Mouse (Mus musculus) ovary, postnatal 36 days (tissue): ENCODE data around the gene Wnk2.

Source experiments
- DNase-seq: peaks from one replicate; pipeline ENCODE4 v3.0.0; 2022; ENCODE audit warnings: low spot score, mixed read lengths

Gene Wnk2

GRCm38 (mm10) chr13:49147858-49148226 lies at the start of gene Wnk2:
TSS of gene Wnk2 (minus strand) at chr13:49148014.
- peak; percentile 76 for DNase-seq

- no peak for DNase-seq
These were observed 49.0 kb upstream of the Wnk2 start for GRCm38 (mm10) chr13:49196766-49197165.

DNA sequence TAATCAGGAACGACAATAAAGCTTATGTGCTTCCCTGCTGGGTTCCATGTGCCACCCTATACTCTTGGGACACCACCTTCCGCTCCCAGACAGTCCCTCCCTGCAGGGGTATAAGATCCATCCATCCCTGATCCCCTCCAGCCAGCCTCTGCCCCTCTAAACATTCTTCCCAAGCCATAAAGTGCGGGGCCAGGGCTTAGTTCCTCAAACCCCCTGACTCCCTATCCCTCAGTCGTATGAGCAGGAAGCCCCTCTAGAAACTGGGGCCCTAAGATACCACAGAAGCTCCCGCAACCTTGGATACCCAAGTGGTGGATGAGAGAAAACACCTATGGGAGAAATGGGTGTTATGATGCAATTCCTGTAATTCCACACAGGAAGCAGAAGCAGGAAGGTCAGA lies 48.4 kb upstream of the Wnk2 start:
- DNase-seq: no peak

- DNase-seq: no peak
These were observed 47.8 kb upstream of the Wnk2 start for GRCm38 (mm10) chr13:49195651-49196050.

DNA sequence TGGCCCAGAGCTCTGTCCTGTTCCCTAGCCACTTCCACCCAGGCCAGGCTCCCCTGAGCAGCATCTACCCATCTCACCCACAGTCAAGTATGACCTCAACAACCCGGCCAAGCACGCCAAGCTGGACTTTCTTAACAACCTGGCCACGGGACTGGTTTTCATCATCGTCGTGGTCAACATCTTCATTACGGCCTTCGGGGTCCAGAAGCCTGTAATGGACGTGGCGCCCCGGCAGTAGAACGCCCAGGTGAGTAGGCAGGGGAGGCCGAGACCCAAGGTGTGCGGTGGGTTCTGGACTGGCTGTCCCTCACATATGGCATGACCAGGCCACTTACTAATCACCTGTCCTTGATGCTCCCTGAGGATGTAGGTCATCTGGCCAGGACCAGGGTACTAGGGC lies 47.0 kb upstream of the Wnk2 start:
- DNase-seq: no peak

DNA sequence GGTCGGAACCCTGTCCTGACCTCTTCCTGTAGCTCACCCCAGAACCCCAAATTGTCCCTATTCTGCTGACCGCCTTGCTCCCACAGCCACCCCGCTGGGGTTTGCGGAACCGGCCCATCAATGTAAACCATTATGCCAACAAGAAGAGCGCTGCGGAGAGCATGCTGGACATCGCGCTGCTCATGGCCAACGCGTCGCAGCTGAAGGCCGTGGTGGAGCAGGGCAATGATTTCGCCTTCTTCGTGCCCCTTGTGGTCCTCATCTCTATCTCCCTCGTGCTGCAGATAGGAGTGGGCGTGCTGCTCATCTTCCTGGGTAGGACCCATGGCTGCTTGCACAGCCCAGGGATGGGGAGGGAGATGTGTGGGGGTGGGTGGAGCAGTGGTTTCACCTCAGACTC lies 45.8 kb upstream of the Wnk2 start:
- DNase-seq: no peak

- DNase-seq: no peak
These were observed 44.5 kb upstream of the Wnk2 start for GRCm38 (mm10) chr13:49192156-49192855.

DNA sequence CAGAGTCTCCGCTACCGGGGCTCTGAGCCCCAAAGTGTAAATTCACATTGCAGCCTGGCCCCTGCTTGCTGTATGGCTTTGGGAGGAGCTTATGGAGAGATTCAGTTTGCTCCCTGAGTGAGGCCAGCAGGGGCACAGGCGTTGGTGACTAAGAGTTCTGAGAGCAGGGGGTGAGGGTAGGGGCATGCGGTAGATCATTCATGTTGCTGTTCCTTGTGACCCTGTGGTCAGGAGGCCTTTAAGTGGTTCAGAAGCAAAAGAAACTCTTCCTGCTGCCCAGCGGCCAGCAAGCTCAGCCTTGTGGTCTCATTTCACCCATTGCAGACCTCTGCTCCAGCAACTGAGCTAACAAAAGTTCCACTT lies 43.8 kb upstream of the Wnk2 start:
- no peak for DNase-seq

DNA sequence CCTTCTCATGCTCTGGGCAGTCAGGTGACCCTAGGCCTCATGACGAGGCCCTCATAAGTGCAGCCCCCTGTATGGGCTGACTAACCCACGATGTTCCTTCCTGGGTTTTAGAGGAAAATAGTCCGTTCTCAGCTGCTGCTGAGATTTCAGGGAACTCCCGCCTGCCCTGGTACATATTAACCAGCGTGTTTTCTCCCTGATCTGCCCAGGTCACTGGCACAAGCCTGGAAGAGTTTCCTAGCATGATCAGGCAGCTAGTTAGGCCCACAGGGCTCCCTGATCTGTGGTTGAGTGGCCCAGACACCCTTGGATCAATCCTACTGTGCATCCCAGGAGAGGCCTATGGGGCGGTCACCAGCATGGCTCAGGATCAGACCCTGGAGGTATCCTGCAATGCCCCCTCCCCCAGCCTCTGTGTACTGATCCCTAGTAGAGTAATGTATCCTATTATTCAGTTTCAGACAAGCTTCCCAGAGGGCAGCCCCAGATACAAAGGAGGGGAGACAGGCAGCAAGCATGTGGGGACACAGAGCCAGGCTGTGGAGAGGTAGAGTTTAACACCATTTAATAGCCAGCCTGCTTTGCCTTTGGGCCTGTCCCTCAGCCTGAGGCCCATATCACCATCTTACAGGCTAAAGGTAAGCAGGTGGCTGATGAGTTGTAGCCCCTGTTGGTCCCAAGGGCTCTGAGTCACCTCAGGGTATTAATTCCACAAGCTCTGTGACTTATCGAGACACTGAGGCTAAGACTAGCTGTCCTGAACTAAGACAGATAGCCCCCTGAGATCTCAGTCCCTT lies 43.3 kb upstream of the Wnk2 start:
- DNase-seq: no peak

DNA sequence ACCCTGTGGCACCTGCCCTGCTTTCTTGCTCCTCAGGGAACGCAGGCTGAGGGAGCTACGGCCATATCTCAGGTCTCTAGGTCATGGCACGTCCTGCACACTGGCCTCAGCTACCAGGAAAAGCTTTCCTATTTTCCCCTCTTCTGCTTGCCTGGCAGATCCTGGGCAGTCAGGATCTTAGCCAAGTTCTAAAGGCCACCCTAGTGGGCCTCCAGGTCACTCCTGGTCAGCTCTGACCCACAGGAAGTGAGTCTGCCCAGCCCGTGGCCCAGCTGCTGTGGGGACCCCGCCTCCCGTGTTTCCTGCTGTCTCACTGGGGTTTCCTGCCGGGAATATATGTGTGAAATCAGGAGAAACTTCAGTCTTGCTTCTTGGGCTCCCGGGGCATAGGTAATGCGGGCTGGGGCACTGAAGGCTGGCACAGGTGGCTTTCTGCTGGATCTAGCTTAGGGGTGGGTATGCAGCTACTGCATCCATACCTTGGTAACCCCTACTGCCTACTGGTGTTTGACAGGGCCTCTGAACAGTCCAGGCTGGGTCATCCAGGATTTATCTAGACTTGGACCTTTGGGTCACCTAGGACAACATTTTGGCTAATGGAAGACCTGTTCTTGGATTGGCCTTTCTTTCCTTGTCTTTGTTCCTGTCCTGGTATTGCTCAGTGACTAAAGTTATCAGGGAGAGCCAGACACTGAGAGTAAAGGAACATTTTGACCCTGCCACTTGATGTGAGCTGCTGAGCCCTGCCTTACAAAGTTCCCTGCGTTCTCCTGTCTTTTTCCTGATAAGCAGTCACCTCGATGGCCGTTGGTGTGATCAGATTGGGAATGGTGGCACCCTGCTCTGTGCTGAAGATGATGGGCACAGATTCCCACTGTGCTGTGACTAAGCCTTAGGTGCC lies 42.4 kb upstream of the Wnk2 start:
- no peak for DNase-seq

- DNase-seq: no peak
These were observed 41.1 kb upstream of the Wnk2 start for GRCm38 (mm10) chr13:49188966-49189360.

DNA sequence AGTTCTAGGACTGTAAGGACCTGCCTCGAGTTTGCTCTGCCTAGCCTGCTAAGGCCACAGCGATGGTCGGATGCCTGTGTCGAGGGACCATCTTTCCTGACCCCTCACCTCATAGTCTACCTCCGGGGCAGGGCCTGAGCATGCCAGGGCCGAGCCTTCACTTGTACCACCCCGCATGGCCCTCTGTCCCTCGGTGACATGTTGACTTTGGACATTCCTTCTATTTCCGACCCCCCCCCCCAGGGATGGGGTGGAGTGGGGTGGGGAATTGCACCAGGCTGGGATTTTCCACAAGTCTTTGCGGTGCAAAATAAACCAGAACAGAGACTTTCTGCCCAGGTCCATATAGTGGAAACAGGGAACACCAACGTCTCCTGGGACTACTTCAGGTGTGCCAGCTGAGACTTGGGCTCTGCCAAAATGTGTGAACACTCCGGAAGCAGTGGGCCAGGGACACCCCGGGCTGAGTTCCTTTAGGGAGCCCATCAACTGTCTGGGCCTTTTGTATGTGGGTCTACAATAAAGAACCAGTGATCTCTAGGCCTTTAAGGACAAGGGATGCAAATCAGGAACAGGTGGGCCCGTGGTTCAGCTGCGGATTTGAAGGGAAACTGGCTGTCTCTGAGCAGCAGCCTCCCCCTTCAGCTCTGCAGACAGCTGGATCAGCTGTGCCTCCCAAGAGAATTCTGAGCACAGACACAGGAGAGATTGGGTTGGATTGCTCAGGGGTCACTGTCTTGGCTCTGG lies 40.6 kb upstream of the Wnk2 start:
- no peak for DNase-seq

DNA sequence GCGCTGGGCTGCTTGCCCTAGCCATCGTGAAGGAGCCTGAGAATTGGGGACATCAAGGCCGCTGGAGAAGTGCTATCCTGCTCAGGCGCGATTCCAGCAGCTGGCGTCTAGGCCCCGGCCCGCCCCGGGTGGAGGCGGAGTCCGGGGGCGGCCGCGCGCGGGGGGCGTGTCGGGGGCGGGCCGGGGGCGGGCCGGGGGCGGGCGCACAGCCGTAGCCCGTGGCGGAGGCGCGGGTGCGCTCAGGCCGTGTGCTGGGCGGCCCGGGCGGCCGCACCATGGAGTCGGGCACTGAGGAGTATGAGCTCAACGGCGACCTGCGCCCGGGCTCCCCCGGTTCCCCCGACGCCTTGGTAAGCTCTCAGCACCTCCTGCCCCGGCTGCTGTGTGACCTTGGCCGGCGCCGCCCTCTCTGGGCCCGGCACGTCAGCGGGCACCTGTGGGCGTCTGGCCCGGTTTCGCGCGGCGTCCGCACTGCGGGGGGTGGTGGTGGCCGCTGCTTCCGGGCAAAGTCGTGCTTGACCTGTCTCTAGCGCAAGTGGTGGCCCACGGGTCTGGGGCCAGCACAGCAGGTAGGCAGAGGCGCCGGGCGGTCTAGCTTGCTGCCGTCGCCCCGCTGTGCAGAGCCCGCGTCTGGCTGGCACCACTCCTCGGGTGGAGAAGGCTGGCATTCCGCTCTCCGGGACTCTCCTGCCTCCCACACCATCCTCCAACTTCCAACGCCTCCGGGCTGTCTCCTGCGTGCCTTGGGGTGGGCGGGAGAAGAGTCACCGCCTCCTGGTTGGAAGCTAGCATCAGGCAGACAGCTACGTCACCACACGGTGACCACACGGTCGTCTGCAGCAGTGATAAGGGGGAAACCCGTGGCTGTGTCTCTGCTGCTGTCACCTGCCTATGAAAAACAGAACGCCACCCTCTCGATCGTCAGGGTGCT lies 39.7 kb upstream of the Wnk2 start, which contains the start of gene Ninj1:
TSS of gene Ninj1 (plus strand) at position 198 of the 931 bp plus-strand sequence.
- DNase-seq: peak; percentile 87

DNA sequence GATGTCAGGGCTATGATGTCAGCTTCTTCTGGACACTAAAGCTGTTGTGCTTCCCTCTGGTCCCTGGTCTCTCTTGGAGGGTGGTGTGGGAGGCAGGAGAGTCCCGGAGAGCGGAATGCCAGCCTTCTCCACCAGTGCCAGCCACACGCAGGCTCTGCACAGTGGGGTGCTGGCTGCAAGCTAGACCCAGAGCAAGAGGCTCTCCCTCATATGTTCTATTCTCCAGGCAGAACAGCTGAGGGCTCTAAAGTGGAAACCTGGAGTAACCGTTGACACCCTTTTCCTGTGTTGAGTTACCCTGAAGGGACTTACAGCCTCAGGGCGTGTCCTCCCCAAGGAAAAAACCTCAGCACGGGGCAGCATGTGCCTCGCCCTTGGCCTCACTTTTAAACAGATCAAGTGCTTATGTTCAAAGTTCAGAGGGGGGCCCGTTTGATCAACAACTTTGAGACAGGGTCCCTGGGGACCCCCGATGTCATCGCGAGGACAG lies 39.0 kb upstream of the Wnk2 start:
- DNase-seq: no peak

GRCm38 (mm10) chr13:49183646-49184045 lies 35.8 kb upstream of the Wnk2 start:
- no peak for DNase-seq

GRCm38 (mm10) chr13:49183161-49183560 lies 35.3 kb upstream of the Wnk2 start:
- no peak for DNase-seq

GRCm38 (mm10) chr13:49181411-49181984 lies 33.7 kb upstream of the Wnk2 start:
- DNase-seq: no peak

DNA sequence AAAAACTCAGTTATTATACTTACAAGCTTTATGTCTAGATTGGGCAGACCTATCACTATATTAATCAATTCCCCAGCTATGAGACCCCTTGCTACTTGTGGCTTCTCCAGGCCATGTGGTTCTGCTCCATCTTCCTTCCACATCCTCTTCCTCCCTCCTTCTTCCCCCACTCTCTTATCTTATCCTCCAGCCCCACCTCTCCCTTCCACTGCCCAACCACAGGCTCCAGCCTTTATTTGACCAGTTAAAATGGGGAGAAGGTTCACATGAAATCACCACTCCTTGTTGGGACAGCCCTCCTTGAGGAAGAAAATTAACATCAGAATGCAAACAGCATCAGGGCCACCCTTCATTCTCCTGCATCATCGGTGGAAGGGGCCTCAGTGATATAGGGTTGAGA lies 32.9 kb upstream of the Wnk2 start:
- DNase-seq: no peak

DNA sequence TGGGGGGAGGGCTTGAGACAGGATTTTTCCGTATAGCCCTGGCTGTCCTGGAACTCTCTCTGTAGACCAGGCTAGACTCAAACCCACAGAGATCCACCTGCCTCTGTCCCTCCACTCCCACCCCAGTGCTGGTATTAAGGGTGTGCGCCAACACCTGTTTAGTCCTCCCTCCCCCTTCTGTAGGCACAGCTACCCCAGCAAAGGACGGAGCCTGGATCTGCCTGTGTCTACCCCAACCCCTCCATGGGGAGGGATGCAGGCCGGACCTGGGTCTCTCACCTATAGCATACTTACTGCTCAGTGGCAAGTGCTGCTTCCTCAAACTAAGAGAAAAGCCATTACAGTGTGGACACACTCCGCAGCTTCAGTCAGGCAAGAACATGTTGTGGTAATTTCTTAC lies 32.5 kb upstream of the Wnk2 start:
- no peak for DNase-seq
